Mouse (Mus musculus): ENCODE measurements around the gene Tnfsf11. TPM values are rescaled to one million over a fixed set of nuclear protein-coding genes. Genes with fewer than 3 reads are reported as not detected.

The Tnfsf11 gene
- polyA plus RNA-seq, 1 experiment = 0.11 TPM

DNA sequence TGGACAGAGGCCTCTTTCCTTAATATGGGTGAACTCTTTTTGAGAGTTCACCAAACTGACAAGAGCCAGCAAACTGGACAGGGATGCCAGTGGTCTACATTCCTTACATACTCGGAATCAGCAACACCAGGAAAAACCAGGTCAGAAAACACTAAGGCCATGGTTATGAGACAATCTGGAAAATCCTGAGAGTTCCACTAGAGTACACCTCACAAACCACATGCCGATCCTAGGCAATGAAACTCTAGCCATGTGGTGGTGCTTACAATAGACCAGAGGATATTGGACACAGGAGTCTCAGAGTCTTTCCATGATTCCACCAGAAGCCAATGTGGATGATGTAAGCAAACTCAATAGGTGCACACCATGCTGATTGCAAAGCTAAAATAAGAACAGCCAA is 39.9 kb upstream of the Tnfsf11 start:
- Histone ChIP-seq H3K27me3 (ENCODE audit: control insufficient read depth, insufficient read depth, insufficient read length) (no peaks in the 10 kb centered on the region), H3K36me3 (ENCODE audit: control insufficient read depth, insufficient read depth) (no peaks in the 10 kb centered on the region), H3ac (ENCODE audit: control insufficient read depth, insufficient read length, low read depth) (no peak overlapping the region), H3K4me3 (ENCODE audit: insufficient read depth, poor library complexity, severe bottlenecking) (no peak overlapping the region), H3K79me2 (ENCODE audit: control insufficient read depth, insufficient read depth) (no peaks in the 10 kb centered on the region), H3K79me3 (ENCODE audit: low read depth) (no peaks in the 10 kb centered on the region)
- TF ChIP-seq FOSL1 (IDR thresholded peaks at IDR 0.05; ENCODE audit: insufficient read depth, low read length, poor library complexity, severe bottlenecking) (no peak), MAX (IDR thresholded peaks at IDR 0.05) (no peak), CTCF (IDR thresholded peaks at IDR 0.05; ENCODE audit: control insufficient read depth, insufficient read depth, insufficient read length) (no peak), MYOD1 (IDR thresholded peaks at IDR 0.05; ENCODE audit: control insufficient read depth, insufficient read length, low read depth) (no peak), USF1 (IDR thresholded peaks at IDR 0.05; ENCODE audit: low read depth) (no peak), CEBPB (IDR thresholded peaks at IDR 0.05; ENCODE audit: low read depth) (no peak), MYOG (IDR thresholded peaks at IDR 0.05; ENCODE audit: control insufficient read depth, extremely low read depth, insufficient read length) (no peak)

DNA sequence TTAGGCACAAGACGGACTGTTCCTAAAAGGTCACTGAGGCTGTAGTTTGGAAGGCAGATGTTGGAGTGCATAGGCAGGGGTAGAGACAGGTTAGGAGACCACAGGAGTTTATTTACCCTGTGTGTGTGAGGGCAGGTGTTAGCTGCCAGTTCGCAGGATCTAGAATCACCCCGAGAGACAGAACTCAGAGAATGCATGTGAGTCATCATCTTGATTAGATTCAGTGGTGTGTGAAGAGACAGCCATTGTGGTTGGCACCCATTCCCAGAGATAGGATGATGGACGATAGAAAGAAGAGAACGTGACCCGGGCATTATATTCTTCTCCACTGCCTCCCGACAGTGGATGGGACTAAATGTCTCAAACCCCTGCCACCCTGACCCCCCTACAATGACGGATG is 35.2 kb upstream of the Tnfsf11 start:
- no peak for TF ChIP-seq MAX (IDR thresholded peaks at IDR 0.05)
- TF ChIP-seq MYOD1 (IDR thresholded peaks at IDR 0.05; ENCODE audit: control insufficient read depth, insufficient read length, low read depth) = peak; percentile 56
- Histone ChIP-seq H3K79me3 (ENCODE audit: low read depth) (no peaks in the 10 kb centered on the region), H3K27me3 (ENCODE audit: control insufficient read depth, insufficient read depth, insufficient read length) (no peaks in the 10 kb centered on the region), H3K36me3 (ENCODE audit: control insufficient read depth, insufficient read depth) (no peaks in the 10 kb centered on the region), H3ac (ENCODE audit: control insufficient read depth, insufficient read length, low read depth) (no peak overlapping the region), H3K79me2 (ENCODE audit: control insufficient read depth, insufficient read depth) (no peaks in the 10 kb centered on the region), H3K4me3 (ENCODE audit: insufficient read depth, poor library complexity, severe bottlenecking) (no peak overlapping the region)

DNA sequence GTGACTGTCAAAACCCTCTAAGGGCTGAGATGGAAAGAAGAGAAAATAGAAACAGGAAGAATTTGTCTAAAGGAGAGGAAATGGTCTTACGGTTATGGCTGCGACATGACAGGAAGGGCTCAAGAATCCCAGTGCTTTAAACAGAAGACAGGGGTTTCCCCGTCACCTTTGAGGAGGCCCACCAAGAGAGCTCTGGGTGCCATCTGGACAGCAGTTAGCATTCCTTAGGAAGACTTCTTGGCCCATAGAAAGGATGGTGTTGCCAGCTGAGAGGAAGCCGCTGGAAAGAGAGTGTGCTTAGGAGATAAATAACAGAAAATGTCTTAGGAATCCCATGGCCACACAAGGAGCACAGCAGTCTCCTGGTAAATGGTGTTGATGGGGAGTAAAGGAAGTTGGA is 34.3 kb upstream of the Tnfsf11 start:
- no peak for TF ChIP-seq FOSL1 (IDR thresholded peaks at IDR 0.05; ENCODE audit: insufficient read depth, low read length, poor library complexity, severe bottlenecking)
- no peak for TF ChIP-seq CTCF (IDR thresholded peaks at IDR 0.05; ENCODE audit: control insufficient read depth, insufficient read depth, insufficient read length)
- TF ChIP-seq USF1 (IDR thresholded peaks at IDR 0.05; ENCODE audit: low read depth) = no peak
- no peak for TF ChIP-seq MYOD1 (IDR thresholded peaks at IDR 0.05; ENCODE audit: control insufficient read depth, insufficient read length, low read depth)
- TF ChIP-seq MAX (IDR thresholded peaks at IDR 0.05) = no peak
- no peak for TF ChIP-seq MYOG (IDR thresholded peaks at IDR 0.05; ENCODE audit: control insufficient read depth, extremely low read depth, insufficient read length)
- no peak for TF ChIP-seq CEBPB (IDR thresholded peaks at IDR 0.05; ENCODE audit: low read depth)
- Histone ChIP-seq H3ac (ENCODE audit: control insufficient read depth, insufficient read length, low read depth) (no peak overlapping the region), H3K79me3 (ENCODE audit: low read depth) (no peaks in the 10 kb centered on the region), H3K4me3 (ENCODE audit: insufficient read depth, poor library complexity, severe bottlenecking) (no peak overlapping the region), H3K79me2 (ENCODE audit: control insufficient read depth, insufficient read depth) (no peaks in the 10 kb centered on the region), H3K27me3 (ENCODE audit: control insufficient read depth, insufficient read depth, insufficient read length) (no peaks in the 10 kb centered on the region), H3K36me3 (ENCODE audit: control insufficient read depth, insufficient read depth) (no peaks in the 10 kb centered on the region)

DNA sequence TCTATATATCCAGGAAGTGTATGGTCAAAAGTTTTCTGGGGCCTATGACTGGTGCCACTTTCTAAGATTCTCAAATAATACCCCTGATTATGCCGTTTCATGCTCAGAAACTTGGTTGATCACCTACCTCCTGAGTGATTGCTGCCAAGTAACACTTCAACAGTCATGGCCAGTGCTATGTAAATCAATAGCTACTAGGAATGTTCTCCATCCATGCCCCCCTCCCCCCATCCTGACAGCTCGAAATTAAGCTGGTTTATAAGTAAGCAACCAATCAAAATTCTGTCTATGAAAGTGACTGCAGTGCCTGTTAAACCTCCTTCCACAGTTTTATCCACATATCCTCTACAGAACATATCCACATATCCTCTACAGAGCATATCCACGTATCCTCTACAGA is 25.5 kb upstream of the Tnfsf11 start:
- no peaks in the 10 kb centered on the region for H3K79me3 ChIP-seq (ENCODE audit: low read depth)
- no peaks in the 10 kb centered on the region for H3K27me3 ChIP-seq (ENCODE audit: control insufficient read depth, insufficient read depth, insufficient read length)
- no peak overlapping the region for H3ac ChIP-seq (ENCODE audit: control insufficient read depth, insufficient read length, low read depth)
- no peaks in the 10 kb centered on the region for H3K79me2 ChIP-seq (ENCODE audit: control insufficient read depth, insufficient read depth)
- H3K36me3 ChIP-seq (ENCODE audit: control insufficient read depth, insufficient read depth) = no peaks in the 10 kb centered on the region
- TF ChIP-seq MYOG (IDR thresholded peaks at IDR 0.05; ENCODE audit: control insufficient read depth, extremely low read depth, insufficient read length) (no peak), MAX (IDR thresholded peaks at IDR 0.05) (no peak), CEBPB (IDR thresholded peaks at IDR 0.05; ENCODE audit: low read depth) (no peak), USF1 (IDR thresholded peaks at IDR 0.05; ENCODE audit: low read depth) (no peak), FOSL1 (IDR thresholded peaks at IDR 0.05; ENCODE audit: insufficient read depth, low read length, poor library complexity, severe bottlenecking) (no peak), CTCF (IDR thresholded peaks at IDR 0.05; ENCODE audit: control insufficient read depth, insufficient read depth, insufficient read length) (no peak), MYOD1 (IDR thresholded peaks at IDR 0.05; ENCODE audit: control insufficient read depth, insufficient read length, low read depth) (no peak)
- H3K4me3 ChIP-seq (ENCODE audit: insufficient read depth, poor library complexity, severe bottlenecking) = no peak overlapping the region

DNA sequence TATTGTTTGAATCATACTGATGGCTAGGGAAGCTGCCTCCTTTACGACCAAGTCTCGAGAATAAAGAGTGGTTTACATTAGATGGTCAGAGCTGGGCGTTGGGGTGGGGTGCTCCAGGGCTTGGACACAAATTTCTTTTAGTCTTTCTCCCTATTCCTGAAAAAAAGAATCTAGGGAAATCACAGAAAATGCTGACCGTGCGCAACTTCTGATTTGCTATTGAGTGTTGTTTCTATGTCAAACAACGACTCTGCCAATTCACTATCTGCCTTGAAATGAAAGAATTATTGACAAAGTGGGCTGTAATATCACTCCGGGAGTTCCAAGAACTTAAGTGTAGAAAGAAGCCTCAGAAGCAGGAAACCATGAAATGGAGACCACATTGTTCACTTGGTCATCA is 23.5 kb upstream of the Tnfsf11 start:
- Histone ChIP-seq H3K36me3 (ENCODE audit: control insufficient read depth, insufficient read depth) (no peaks in the 10 kb centered on the region), H3K79me2 (ENCODE audit: control insufficient read depth, insufficient read depth) (no peaks in the 10 kb centered on the region), H3K4me3 (ENCODE audit: insufficient read depth, poor library complexity, severe bottlenecking) (no peak overlapping the region), H3K27me3 (ENCODE audit: control insufficient read depth, insufficient read depth, insufficient read length) (no peaks in the 10 kb centered on the region), H3ac (ENCODE audit: control insufficient read depth, insufficient read length, low read depth) (no peak overlapping the region), H3K79me3 (ENCODE audit: low read depth) (no peaks in the 10 kb centered on the region)
- no peak for TF ChIP-seq FOSL1 (IDR thresholded peaks at IDR 0.05; ENCODE audit: insufficient read depth, low read length, poor library complexity, severe bottlenecking)
- TF ChIP-seq CTCF (IDR thresholded peaks at IDR 0.05; ENCODE audit: control insufficient read depth, insufficient read depth, insufficient read length) = no peak
- no peak for TF ChIP-seq MYOD1 (IDR thresholded peaks at IDR 0.05; ENCODE audit: control insufficient read depth, insufficient read length, low read depth)
- TF ChIP-seq MYOG (IDR thresholded peaks at IDR 0.05; ENCODE audit: control insufficient read depth, extremely low read depth, insufficient read length) = no peak
- no peak for TF ChIP-seq USF1 (IDR thresholded peaks at IDR 0.05; ENCODE audit: low read depth)
- no peak for TF ChIP-seq MAX (IDR thresholded peaks at IDR 0.05)
- TF ChIP-seq CEBPB (IDR thresholded peaks at IDR 0.05; ENCODE audit: low read depth) = no peak

DNA sequence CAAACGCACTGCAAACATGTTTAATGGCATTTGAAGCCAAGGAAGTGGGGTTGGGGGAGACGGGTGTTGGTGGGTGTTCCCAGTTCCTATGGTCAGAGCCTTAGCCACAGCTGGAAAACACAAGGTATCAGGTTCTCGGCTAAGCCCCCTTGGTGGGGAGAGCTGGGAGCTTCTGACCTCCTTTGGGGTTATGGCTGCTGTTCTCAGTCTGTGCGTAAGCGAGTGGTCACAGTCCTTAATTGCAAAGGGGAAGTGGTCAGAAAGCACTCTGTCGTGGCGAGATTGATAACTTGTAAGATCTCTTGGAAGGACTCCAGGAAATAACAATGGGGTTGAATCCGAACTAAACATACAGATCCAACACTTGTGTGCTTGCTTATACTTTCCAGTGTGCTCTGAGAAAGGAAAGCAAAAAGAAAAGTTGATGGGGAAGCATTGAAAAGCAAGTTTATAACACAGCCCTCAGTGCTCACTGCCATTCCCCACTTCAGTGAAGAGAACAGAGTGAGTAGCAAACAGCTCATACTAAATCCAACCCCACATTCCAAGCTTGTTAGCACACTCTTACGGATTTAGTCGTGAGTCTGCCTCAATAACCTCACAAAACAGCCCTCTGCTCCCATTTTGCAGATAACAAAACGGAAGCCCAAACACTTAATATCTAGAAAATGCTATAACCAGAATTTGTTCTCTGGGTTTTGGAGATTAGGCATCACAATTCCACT is 22.9 kb upstream of the Tnfsf11 start:
- no peaks in the 10 kb centered on the region for H3K27me3 ChIP-seq (ENCODE audit: control insufficient read depth, insufficient read depth, insufficient read length)
- H3K79me2 ChIP-seq (ENCODE audit: control insufficient read depth, insufficient read depth) = no peaks in the 10 kb centered on the region
- TF ChIP-seq FOSL1 (IDR thresholded peaks at IDR 0.05; ENCODE audit: insufficient read depth, low read length, poor library complexity, severe bottlenecking) (peak; percentile 29), MYOD1 (IDR thresholded peaks at IDR 0.05; ENCODE audit: control insufficient read depth, insufficient read length, low read depth) (peak; percentile 10), CEBPB (IDR thresholded peaks at IDR 0.05; ENCODE audit: low read depth) (no peak)
- H3K36me3 ChIP-seq (ENCODE audit: control insufficient read depth, insufficient read depth) = no peaks in the 10 kb centered on the region
- H3ac ChIP-seq (ENCODE audit: control insufficient read depth, insufficient read length, low read depth) = no peak overlapping the region
- no peak overlapping the region for H3K4me3 ChIP-seq (ENCODE audit: insufficient read depth, poor library complexity, severe bottlenecking)
- no peaks in the 10 kb centered on the region for H3K79me3 ChIP-seq (ENCODE audit: low read depth)
